Mouse (Mus musculus) myocyte (in vitro differentiated cells): Measurements from ENCODE around the gene Tmx2.
A peak's percentile ranks its signal among the peaks of the same experiment; 100 is the strongest.

Experiments
- MYOD1 ChIP-seq, 3 experiments: IDR thresholded peaks; one replicate each; pipeline ENCODE4 v1.6.1; 2011; ENCODE audit warnings: control low read depth in 2 of 3, low read depth in 2 of 3, mild to moderate bottlenecking in 2 of 3, moderate library complexity in 1 of 3; ENCODE audit not compliant: insufficient read length in 2 of 3, control insufficient read depth in 1 of 3
- MYOG ChIP-seq, 3 experiments: IDR thresholded peaks; one replicate each; pipeline ENCODE4 v1.6.1; 2011; ENCODE audit warnings: control low read depth in 2 of 3, low read depth in 2 of 3, mild to moderate bottlenecking in 2 of 3; ENCODE audit not compliant: insufficient read length in 2 of 3, control insufficient read depth in 1 of 3, insufficient read depth in 1 of 3
- POLR2A ChIP-seq: IDR thresholded peaks from one replicate; pipeline ENCODE4 v1.6.1; 2011; ENCODE audit warnings: low read depth, mild to moderate bottlenecking, control low read depth, moderate library complexity; ENCODE audit not compliant: insufficient read length
- SRF ChIP-seq: IDR thresholded peaks from one replicate; pipeline ENCODE4 v1.6.1; 2011; ENCODE audit warnings: low read depth; ENCODE audit not compliant: control insufficient read depth, insufficient read length
- TCF12 ChIP-seq: IDR thresholded peaks from one replicate; pipeline ENCODE4 v1.6.1; 2011; ENCODE audit warnings: mild to moderate bottlenecking, control low read depth; ENCODE audit not compliant: poor library complexity, insufficient read depth, severe bottlenecking
- USF1 ChIP-seq: IDR thresholded peaks from one replicate; pipeline ENCODE4 v1.6.1; 2011; ENCODE audit warnings: low read depth, mild to moderate bottlenecking, control low read depth, moderate library complexity

- TF ChIP-seq SRF (peak; percentile 37), MYOG (IDR thresholded peaks at IDR 0.05; ENCODE audit: control insufficient read depth in 1 of 3, insufficient read depth in 1 of 3, insufficient read length in 2 of 3, low read depth in 2 of 3) (no peak), POLR2A (peak; percentile 94), USF1 (no peak), MYOD1 (IDR thresholded peaks at IDR 0.05; ENCODE audit: control insufficient read depth in 1 of 3, insufficient read length in 2 of 3, low read depth in 2 of 3) (no peak), TCF12 (no peak)
Observed at GRCm38 (mm10) chr2:84714811-84715561, 36.0 kb upstream of the Tmx2 start, which contains the start of gene Zdhhc5.
